Mouse (Mus musculus) layer of hippocampus, adult 8-10 months (tissue): ENCODE results near the gene Ascc2. TPM values are rescaled to one million over a fixed set of nuclear protein-coding genes. Genes with fewer than 3 reads are reported as not detected.
"Not testable (repeated sequence)": the region's sequence is repeated elsewhere in the genome, so short reads cannot be mapped to it uniquely, and the experiment has no call there.

ENCODE experiments used
- DNase-seq, 2 experiments: peaks; one replicate each; pipeline ENCODE4 v3.0.0; 2022; ENCODE audit warnings: low spot score in 2 of 2
- total RNA-seq, 4 experiments: library from RNA; stranded (reverse); gene quantifications; 2 replicates each; pipeline ENCODE4 v1.2.4; 2022

Ascc2 gene
- total RNA-seq, 4 experiments from 2014 or later: 23.2 to 28.2 (median 24.6) TPM

GRCm38 (mm10) chr11:4629861-4630280 lies 7.7 kb upstream of the Ascc2 start:
- DNase-seq: no peak

DNA sequence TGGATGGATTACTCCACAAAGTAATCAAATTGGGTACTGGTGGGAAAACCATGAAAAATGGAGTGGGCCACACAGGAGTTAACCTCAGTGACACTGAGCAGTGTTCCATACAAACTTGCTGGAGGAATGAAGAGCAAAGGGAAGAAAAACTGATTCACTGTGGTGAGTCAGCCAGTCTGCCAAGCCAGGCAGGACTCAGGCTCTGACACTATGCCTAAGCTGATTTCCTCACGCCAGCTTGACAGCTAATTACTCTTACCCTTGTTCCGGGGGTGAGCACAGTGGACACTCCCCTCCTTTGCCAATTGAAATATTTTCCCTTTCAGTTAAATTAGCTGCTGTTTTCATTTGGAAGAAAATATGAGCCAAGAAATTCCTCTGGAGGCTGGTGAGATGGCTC lies 4.1 kb upstream of the Ascc2 start:
- no peak for DNase-seq

GRCm38 (mm10) chr11:4634395-4634794 lies 3.2 kb upstream of the Ascc2 start:
- DNase-seq: no peak

DNA sequence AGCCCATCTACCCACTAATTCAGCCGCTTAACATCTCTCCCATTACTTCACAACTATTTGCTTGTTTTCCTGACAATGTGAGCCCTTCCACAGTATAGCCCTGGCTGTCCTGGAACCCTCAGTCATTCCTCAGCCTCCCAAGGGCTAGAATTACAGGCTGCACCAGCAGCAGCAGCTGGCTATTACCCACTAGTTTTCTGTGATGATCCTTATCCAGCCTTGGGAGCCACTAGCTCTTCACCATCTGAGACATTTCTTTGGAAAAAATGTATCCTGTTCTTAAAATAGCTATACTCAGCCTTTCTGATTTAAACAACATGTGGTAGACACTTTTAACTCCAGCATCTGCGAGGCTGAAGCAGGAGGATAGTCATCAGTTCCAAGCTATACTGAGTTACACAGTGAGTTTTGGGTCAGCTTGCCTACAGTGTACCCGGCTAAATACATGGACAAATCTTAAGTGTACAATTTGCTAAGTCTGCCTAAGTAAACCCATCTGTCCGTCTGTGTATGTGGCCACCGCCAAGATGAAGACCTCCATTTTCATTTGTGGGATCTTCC lies 685 bp upstream of the Ascc2 start:
- no peak for DNase-seq

- DNase-seq: no peak
Measured at GRCm38 (mm10) chr11:4638261-4638660, 714 bp downstream of the Ascc2 start.

DNA sequence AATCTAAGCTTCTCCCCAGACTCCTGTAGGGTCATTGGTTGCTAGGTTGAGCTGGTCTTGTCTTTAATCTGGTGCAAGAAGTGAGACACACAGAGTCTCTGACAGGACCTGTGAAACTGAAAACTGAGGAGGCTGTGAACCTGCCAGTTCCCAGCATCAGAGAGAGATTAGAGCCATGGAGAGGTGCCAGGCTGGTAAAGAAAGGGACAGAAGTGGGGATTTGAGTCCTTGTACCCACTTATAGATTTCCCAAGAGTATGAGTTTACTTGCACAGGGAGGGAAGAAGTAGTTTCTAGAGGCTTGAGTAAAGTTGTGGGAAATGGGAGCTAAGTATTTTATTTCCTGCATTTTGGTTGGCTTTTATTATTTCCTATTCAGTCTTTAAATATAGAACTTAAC lies 3.6 kb downstream of the Ascc2 start:
- no peak for DNase-seq

- no peak for DNase-seq
Measured at GRCm38 (mm10) chr11:4643722-4644121, 6.2 kb downstream of the Ascc2 start.

DNA sequence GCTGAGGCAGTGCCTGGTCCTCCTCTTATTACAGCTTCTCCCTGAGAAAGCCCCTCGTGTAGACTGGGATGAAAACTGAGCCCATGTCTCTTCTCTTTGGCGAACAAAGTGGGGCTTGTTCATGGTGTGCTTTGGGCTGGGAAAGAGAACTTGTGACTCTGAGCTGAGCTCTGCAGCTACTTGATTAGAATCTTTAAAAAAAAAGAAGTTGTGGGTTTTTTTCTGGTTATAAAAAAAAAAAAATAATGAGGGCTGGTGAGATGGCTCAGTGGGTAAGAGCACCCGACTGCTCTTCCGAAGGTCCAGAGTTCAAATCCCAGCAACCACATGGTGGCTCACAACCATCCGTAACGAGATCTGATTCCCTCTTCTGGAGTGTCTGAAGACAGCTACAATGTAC lies 7.6 kb downstream of the Ascc2 start:
- not testable (repeated sequence) for DNase-seq

- no peak for DNase-seq
Measured at GRCm38 (mm10) chr11:4646409-4646808, 8.9 kb downstream of the Ascc2 start.

GRCm38 (mm10) chr11:4659818-4660217 lies 22.3 kb downstream of the Ascc2 start:
- DNase-seq: no peak

- no peak for DNase-seq
Measured at GRCm38 (mm10) chr11:4660309-4661025, 22.9 kb downstream of the Ascc2 start.

GRCm38 (mm10) chr11:4661324-4661723 lies 23.8 kb downstream of the Ascc2 start:
- no peak for DNase-seq

GRCm38 (mm10) chr11:4661871-4662495 lies 24.4 kb downstream of the Ascc2 start:
- DNase-seq: no peak

DNA sequence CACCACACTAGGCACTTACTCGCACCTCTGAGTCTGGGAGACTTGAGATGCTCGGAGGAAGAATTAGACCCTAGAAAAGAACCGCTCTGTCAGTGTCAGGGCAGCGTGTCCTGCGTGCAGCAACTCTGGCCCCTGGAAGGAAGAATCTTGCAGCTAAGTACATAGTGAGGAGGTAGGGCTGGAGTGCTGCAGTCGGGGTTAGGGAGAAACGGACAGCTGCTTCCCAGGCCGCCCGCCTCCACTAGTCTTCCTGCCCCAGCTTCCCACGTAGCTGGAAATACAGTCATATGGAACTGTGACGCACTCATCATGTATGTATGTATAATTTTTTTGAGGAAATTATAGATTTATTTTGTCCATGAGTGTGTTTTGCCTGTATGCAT lies 24.9 kb downstream of the Ascc2 start:
- DNase-seq: no peak

- no peak for DNase-seq
Measured at GRCm38 (mm10) chr11:4671736-4672135, 34.2 kb downstream of the Ascc2 start.

- no peak for DNase-seq
Measured at GRCm38 (mm10) chr11:4674593-4674992, 37.0 kb downstream of the Ascc2 start.

DNA sequence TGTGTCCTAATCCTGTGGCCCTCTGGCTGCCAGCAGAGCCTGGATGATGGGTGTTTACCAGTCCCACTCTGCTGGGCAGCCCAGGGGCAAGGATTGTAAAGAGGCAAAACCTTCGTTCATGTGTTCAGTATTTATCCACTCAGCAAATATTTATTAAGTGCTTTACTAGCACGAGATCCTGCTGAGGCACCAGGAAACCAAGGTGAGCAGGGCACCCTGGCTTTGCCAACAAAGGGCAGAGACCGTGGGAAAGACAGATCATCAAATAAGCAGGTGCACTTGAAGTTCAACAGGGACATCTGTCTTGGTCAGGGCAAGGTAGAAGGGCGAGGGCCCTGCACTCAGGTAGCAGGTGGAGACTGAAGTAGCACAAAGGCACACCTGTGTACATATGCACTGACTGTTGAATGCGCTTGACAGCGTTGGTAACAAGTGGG lies 37.6 kb downstream of the Ascc2 start:
- no peak for DNase-seq

DNA sequence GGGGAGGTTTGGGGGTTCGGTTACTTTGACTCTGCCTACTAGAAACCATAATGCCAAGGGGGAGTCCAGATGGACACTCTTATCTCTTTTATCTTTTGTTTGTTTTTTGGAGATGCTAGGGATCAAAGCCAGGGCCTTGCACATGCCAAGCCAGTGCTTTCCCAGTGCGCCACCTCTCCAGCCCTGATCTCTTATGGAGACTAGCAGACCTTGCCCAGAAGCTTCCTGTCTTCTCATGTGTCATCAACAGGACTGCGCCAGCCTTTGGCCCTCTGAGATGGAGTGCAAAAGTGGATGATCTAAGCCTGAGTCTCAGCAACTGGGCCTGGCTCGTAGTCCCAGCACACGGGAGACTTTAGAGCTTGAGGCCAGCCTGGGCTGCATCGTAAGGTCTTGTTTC lies 38.1 kb downstream of the Ascc2 start:
- no peak for DNase-seq

DNA sequence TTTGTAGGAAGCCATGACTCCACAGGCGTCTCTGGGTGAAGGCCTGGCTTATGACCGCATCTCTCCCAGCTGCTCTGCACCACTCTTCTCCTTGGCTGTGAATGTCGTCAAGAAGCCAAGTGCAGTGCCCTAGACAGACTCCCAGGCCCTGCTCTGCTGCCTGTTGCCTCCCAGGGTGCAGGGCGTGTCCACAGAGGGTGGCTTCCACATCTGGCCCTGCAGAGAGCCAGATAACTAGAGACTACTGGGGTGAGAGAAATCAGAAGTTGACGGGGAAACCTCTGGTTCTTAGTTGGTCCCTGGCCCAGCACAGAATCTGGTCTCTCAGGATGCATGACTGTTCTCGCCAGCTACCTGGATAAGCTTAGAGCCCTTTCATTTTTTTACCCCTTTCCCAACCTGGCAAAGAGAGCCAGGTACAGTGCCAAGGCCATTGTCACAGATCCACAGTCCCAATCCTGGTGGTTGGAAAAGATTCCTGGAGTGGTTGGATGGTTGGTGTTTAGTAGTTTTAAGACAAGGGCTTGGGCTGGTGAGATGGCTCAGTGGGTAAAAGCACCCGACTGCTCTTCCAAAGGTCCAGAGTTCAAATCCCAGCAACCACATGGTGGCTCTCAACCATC lies 39.8 kb downstream of the Ascc2 start:
- DNase-seq: no peak

GRCm38 (mm10) chr11:4678700-4679440 lies 41.3 kb downstream of the Ascc2 start:
- DNase-seq: peak; percentile 77 to 81

GRCm38 (mm10) chr11:4679441-4679832 lies 41.9 kb downstream of the Ascc2 start:
- no peak for DNase-seq

- no peak for DNase-seq
Measured at GRCm38 (mm10) chr11:4680126-4680525, 42.6 kb downstream of the Ascc2 start.
